Mouse (Mus musculus) heart, adult 2 months (tissue): ENCODE measurements around the gene Ryr1. TPM values are rescaled to one million over a fixed set of nuclear protein-coding genes. Genes with fewer than 3 reads are reported as not detected.

Experiments
- DNase-seq, 2 experiments: peaks; one replicate each; pipeline ENCODE4 v3.0.0; 2021
- H3K27ac ChIP-seq: fragments of 200-600 bp; 2 replicates; pipeline ENCODE4 v1.8.1; 2022
- H3K27me3 ChIP-seq: fragments of 200-500 bp; 2 replicates; pipeline ENCODE4 v1.6.1; 2012; ENCODE audit warnings: mild to moderate bottlenecking, low read length, inconsistent platforms, mixed read lengths; ENCODE audit not compliant: control insufficient read depth, insufficient read depth
- H3K36me3 ChIP-seq: fragments of 200-500 bp; 2 replicates; pipeline ENCODE4 v1.6.1; 2012; ENCODE audit warnings: low read length, inconsistent platforms; ENCODE audit not compliant: control insufficient read depth, insufficient read depth
- H3K4me1 ChIP-seq: fragments of 200-500 bp; 2 replicates; pipeline ENCODE4 v1.6.1; 2011; ENCODE audit warnings: low read length; ENCODE audit not compliant: control insufficient read depth, insufficient read depth
- H3K4me3 ChIP-seq: fragments of 200-600 bp; 2 replicates; pipeline ENCODE4 v1.8.1; 2022
- H3K79me2 ChIP-seq: fragments of 200-500 bp; replicated peaks from 2 replicates; pipeline ENCODE4 v1.6.1; 2012; ENCODE audit warnings: mild to moderate bottlenecking, inconsistent platforms, low read length, moderate library complexity, mixed read lengths; ENCODE audit not compliant: control insufficient read depth, insufficient read depth
- H3K9ac ChIP-seq: fragments of 200-500 bp; 2 replicates; pipeline ENCODE4 v1.6.1; 2012; ENCODE audit warnings: low read depth, mild to moderate bottlenecking, control low read depth, inconsistent platforms, low read length, mixed read lengths
- CTCF ChIP-seq: fragments of 200-600 bp; IDR thresholded peaks from 2 replicates; pipeline ENCODE4 v1.8.1; 2022; ENCODE audit warnings: antibody characterized with exemption, mild to moderate bottlenecking, moderate library complexity
- EP300 ChIP-seq: fragments of 200-500 bp; IDR thresholded peaks from 2 replicates; pipeline ENCODE4 v1.6.1; 2011; ENCODE audit warnings: low read depth, low read length, control low read depth; ENCODE audit not compliant: insufficient read depth
- POLR2A ChIP-seq: fragments of 200-500 bp; IDR thresholded peaks from 2 replicates; pipeline ENCODE4 v1.6.1; 2011; ENCODE audit warnings: mild to moderate bottlenecking, low read depth, low read length, control low read depth; ENCODE audit not compliant: insufficient read depth
- WGBS: fragments of 180-500 bp; shearing (Covaris S2); methylation state at CpG from one replicate; pipeline ENCODE4 v1.1.7; 2018; 5-methylcytosine and 5-hydroxymethylcytosine counted together
- intact Hi-C: fragments of 180-260 bp; cut with DNase I; formaldehyde crosslinking; loops from one replicate; pipeline ENCODE4 v1.15.1; 2025
- polyA plus RNA-seq: library from polyadenylated mRNA; depleted of rRNA; stranded (reverse); fragments of >200 nt; gene quantifications from 2 replicates; pipeline ENCODE4 v1.2.3, GENCODE M21; 2012
- total RNA-seq, 2 experiments: library from RNA; stranded (reverse); gene quantifications; 2 replicates each; pipeline ENCODE4 v1.2.3; 2021

Gene Ryr1
- total and polyA plus RNA-seq, 3 experiments: under 0.01 to 0.18 (median 0.08) TPM

DNA sequence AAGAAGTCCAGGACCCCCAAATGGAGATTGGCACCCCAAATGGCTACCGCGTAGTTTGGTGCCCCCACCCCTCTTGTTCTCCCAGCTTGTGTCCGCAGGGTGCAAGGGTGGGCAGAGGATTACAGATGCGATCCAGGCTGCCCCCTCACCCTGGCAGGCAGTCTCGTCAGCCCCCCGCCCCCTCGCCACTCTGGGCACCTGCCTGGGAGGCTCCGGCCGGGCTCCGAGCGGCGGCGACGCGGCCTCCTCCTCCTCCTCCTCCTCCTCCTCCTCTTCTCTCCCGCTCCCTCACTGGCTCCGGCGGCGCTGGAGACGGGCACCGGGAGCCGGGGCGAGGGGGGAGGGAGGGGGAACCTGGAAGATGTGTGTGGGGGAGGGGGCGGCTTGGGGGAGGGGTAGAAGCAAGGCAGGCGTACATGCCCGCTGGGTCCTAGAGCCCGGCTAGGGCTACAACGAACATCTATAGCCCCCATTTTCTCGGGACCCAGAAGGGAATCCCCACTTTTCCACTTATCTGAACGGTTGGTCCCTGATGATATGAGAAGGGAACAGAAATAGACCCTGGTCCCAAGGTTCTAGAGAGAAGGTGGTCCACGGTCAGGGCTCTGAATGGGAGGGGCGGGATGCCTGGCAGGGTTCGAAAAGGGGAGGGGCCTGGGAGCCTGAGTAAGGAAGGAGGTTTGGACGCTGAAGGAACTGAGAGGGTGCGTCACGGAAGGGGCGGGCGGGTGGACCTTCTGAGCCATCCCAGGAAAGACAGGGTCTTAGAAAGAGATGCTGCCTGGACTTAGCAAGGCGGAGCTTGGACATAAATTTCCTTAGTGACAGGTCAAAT lies 44.5 kb upstream of the Ryr1 start:
- under 1% methylated on average over 32 of the region's 39 CpGs for WGBS
- Histone ChIP-seq H3K27ac (peak overlapping the region; percentile 67; the same call in 1 of the 2 replicates), H3K27me3 (peaks cover 6% of the 10 kb centered on the region; the same call in 1 of the 2 replicates), H3K4me1 (peaks cover 2% of the 10 kb centered on the region; the same call in 1 of the 2 replicates), H3K9ac (peak overlapping the region; percentile 71), H3K36me3 (no peaks in the 10 kb centered on the region), H3K79me2 (no peaks in the 10 kb centered on the region), H3K4me3 (peak overlapping the region; percentile 75)
- intact Hi-C loops: loop anchor here (2.0 to 10.0 kb wide), 2 partner anchors 13 to 355 kb away; partner anchors contain the start of gene Fam98c
- peak; percentile 78 to 83 for DNase-seq
- TF ChIP-seq CTCF (no peak), EP300 (no peak), POLR2A (no peak)

DNA sequence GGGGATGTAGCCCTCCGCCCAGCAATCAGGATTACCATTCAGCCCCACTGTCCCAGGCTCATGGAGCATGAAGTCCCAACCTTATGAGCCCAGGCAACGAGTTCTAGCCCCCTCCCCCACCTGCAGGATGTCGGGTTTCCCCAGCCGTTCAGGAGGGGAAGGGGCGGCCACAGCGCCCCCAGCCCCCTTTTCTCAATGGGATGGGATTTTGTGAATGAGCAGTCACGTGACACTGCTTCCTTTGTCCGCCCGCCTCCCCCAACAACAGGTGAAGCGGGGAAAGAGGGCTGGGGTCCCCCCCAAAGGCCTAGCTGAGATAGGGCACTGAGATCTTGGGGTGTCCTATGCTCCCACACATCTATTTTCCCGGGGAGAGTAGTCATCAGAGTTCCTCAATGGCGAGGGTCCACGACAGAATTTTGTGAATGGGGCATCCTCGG lies 43.8 kb upstream of the Ryr1 start:
- H3K36me3 ChIP-seq: no peaks in the 10 kb centered on the region
- peak overlapping the region; percentile 75 for H3K4me3 ChIP-seq
- TF ChIP-seq POLR2A (no peak), CTCF (no peak), EP300 (no peak)
- no peak for DNase-seq
- H3K27me3 ChIP-seq: peaks cover 6% of the 10 kb centered on the region; the same call in 1 of the 2 replicates
- intact Hi-C loops: no loop called here
- WGBS: 3% methylated on average over 14 of the region's 14 CpGs
- H3K4me1 ChIP-seq: peaks cover 2% of the 10 kb centered on the region; the same call in 1 of the 2 replicates
- H3K27ac ChIP-seq: no peak overlapping the region
- no peaks in the 10 kb centered on the region for H3K79me2 ChIP-seq
- peak overlapping the region; percentile 71 for H3K9ac ChIP-seq

DNA sequence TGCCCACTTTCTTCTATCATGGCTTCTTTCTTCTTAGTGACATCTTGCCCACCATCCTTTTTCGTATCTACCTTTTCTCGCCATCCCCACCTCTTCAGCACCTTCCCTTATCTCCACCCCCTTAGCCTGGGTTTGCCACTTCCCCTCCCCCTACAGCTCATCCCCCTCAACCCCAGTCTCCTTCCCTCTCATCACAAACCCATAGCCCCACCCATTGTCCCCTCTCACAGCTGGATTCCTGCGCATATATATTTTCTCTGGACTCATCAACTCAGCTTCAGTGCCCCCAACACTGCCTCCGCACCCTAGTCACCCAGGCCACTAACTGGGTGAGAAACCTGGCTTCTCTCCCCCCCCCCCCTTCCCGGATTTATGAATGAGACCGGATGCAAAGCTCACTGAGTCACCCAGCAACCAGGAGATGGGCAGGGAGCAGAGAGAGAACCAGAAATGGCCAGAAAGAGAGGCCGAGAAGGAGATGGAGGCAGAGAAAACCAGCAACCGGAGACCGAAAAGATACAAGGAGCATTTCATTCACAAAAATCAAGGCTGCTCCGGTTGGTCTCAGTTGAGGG lies 43.2 kb upstream of the Ryr1 start:
- Histone ChIP-seq H3K27me3 (peaks cover 6% of the 10 kb centered on the region; the same call in 1 of the 2 replicates), H3K36me3 (no peaks in the 10 kb centered on the region), H3K4me3 (no peak overlapping the region), H3K27ac (no peak overlapping the region), H3K9ac (no peak overlapping the region), H3K79me2 (no peaks in the 10 kb centered on the region), H3K4me1 (peaks cover 2% of the 10 kb centered on the region; the same call in 1 of the 2 replicates)
- intact Hi-C loops: no loop called here
- DNase-seq: no peak
- TF ChIP-seq POLR2A: no peak
- no peak for TF ChIP-seq CTCF
- TF ChIP-seq EP300: no peak
- 27% methylated on average over 10 of the region's 10 CpGs for WGBS

DNA sequence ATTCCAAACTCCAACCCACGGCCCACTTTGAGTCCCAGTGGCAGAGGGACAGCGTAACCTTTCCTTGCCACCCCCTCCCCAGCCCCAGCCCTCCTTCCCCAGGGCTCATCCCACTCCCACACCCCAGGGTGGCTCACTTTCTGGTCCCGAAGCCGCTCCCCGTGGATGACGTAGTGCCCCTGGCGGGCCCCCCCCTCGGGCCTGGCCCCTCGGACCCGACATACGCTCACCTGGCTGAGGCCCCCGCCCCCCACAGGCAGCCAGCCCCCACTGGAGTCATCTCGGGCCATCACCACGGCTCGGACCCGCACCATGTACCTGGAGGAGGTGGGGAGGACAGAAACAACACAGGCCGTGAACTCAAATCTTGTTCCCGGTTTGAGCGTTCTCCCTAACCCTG lies 42.7 kb upstream of the Ryr1 start:
- Histone ChIP-seq H3K4me3 (no peak overlapping the region), H3K27me3 (peaks cover 6% of the 10 kb centered on the region; the same call in 1 of the 2 replicates)

DNA sequence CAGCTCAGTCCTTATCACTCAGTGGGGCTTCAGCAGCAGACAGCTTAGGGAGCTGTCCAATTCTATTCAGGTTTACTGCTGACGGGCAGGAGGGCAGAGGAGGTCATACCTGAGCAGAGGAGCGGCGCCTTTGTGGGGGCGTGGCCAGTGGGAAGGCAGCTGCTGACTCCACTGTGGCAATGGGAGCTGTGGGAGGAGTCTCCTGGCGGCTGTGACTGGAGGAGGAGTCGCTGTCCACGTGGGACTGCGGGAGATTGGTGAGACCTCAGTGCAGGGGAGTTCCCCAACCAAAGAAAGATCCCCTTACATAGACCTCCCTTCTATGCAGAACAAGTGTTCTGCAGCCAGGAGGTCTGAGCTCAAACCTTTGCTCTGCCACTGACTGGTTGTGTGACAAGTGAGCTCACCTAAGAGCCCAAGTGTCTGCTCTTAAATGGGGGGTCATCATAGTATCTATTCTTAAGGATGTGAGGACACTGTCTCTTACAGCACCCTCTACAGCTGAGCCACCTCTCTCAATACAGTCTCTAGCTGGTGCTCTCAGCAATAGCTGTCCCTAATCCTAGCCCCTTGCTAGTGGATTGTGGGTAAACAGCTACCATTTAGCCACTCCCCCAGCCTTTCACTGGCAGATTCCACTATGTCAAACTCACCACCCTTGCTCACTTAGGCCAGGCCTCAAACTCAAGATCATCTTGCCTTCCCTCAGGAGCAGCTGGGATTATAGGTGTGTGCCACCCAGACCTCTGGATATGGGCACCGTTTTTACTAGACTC lies 38.0 kb upstream of the Ryr1 start:
- H3K4me1 ChIP-seq: no peaks in the 10 kb centered on the region
- peaks cover 1% of the 10 kb centered on the region; the same call in 1 of the 2 replicates for H3K27me3 ChIP-seq
- H3K4me3 ChIP-seq: no peak overlapping the region
- TF ChIP-seq EP300 (no peak), CTCF (no peak), POLR2A (no peak)
- no peak overlapping the region for H3K9ac ChIP-seq
- peak in 1 of 2 experiments; percentile 40 for DNase-seq
- H3K27ac ChIP-seq: no peak overlapping the region
- intact Hi-C loops: no loop called here
- WGBS: 32% methylated on average over 9 of the region's 9 CpGs
- H3K79me2 ChIP-seq: no peaks in the 10 kb centered on the region
- H3K36me3 ChIP-seq: no peaks in the 10 kb centered on the region

More for the DNA sequence above, 42.7 kb upstream of the Ryr1 start:
- no peak for TF ChIP-seq POLR2A
- no peak for TF ChIP-seq CTCF
- TF ChIP-seq EP300: no peak
- no peak overlapping the region for H3K27ac ChIP-seq
- H3K4me1 ChIP-seq: peaks cover 2% of the 10 kb centered on the region; the same call in 1 of the 2 replicates
- no peak for DNase-seq
- 36% methylated on average over 18 of the region's 19 CpGs for WGBS
- H3K36me3 ChIP-seq: no peaks in the 10 kb centered on the region
- H3K9ac ChIP-seq: no peak overlapping the region
- intact Hi-C loops: no loop called here
- no peaks in the 10 kb centered on the region for H3K79me2 ChIP-seq
